Mouse (Mus musculus): ENCODE results near the gene Acly. TPM values are rescaled to one million over a fixed set of nuclear protein-coding genes. Genes with fewer than 3 reads are reported as not detected.

Gene Acly
- polyA plus RNA-seq, 1 experiment from 2014 or later, result 366 TPM

- peaks cover 33% of the 10 kb centered on the region for H3K36me3 ChIP-seq
- H3K9me3 ChIP-seq, result no peaks in the 10 kb centered on the region
- no peak for ATAC-seq (ENCODE audit: low FRiP score, low read depth)
- H3K4me2 ChIP-seq (replicated peaks), result no peak overlapping the region
- no peak overlapping the region for H3K27ac ChIP-seq (replicated peaks)
- H3K4me3 ChIP-seq, result no peak overlapping the region
- H3K4me1 ChIP-seq, result peaks cover 5% of the 10 kb centered on the region; the same call in 1 of the 2 replicates
- 86% methylated on average over 9 of the region's 9 CpGs for WGBS
- H3K27me3 ChIP-seq, result no peaks in the 10 kb centered on the region
- H3K9ac ChIP-seq (replicated peaks), result no peak overlapping the region
Measured at GRCm38 (mm10) chr11:100428612-100429199, 99.1 kb downstream of the Acly start.

- Histone ChIP-seq H3K9ac (replicated peaks) (no peak overlapping the region), H3K27ac (replicated peaks) (no peak overlapping the region), H3K27me3 (no peaks in the 10 kb centered on the region), H3K4me1 (peaks cover 5% of the 10 kb centered on the region; the same call in 1 of the 2 replicates), H3K4me3 (no peak overlapping the region), H3K36me3 (peaks cover 21% of the 10 kb centered on the region), H3K9me3 (no peaks in the 10 kb centered on the region), H3K4me2 (replicated peaks) (no peak overlapping the region)
- no peak for ATAC-seq (ENCODE audit: low FRiP score, low read depth)
- 95% methylated on average over 3 of the region's 3 CpGs for WGBS
Measured at GRCm38 (mm10) chr11:100426820-100427219, 101.0 kb downstream of the Acly start.

Small RNA genes within 50 kb of the gene (microRNA-seq; reads per million reads assigned to microRNA genes)
- not detected for gene Gm27374
- 0.70 reads per million for gene Mir7116

Other genes with a start within 250 kb of the Acly start
- gene Eif1, start 208.1 kb downstream of the Acly start, polyA plus RNA-seq (2016; fragmentation: Nextera tagmentation; extraction: Ambion mirVana), result 1,467 and 1,563 TPM in 2 replicates
- gene Gast, start 193.6 kb downstream of the Acly start, polyA plus RNA-seq (2016; fragmentation: Nextera tagmentation; extraction: Ambion mirVana), result 0.97 and 1.2 TPM in 2 replicates
- 72.8 and 86.6 TPM in 2 replicates for gene Hap1, start 171.9 kb downstream of the Acly start, polyA plus RNA-seq (2016; fragmentation: Nextera tagmentation; extraction: Ambion mirVana)
- 46.4 and 53.8 TPM in 2 replicates for gene Jup, start 130.2 kb downstream of the Acly start, polyA plus RNA-seq (2016; fragmentation: Nextera tagmentation; extraction: Ambion mirVana)
- 19.7 and 25.4 TPM in 2 replicates for gene P3h4, start 113.2 kb downstream of the Acly start, polyA plus RNA-seq (2016; fragmentation: Nextera tagmentation; extraction: Ambion mirVana)
- gene Fkbp10, start 112.3 kb downstream of the Acly start, polyA plus RNA-seq (2016; fragmentation: Nextera tagmentation; extraction: Ambion mirVana), result 44.5 and 48.0 TPM in 2 replicates
- 93.9 and 100.0 TPM in 2 replicates for gene Nt5c3b, start 86.2 kb downstream of the Acly start, polyA plus RNA-seq (2016; fragmentation: Nextera tagmentation; extraction: Ambion mirVana)
- 0.75 and 0.89 TPM in 2 replicates for gene Klhl10, start 86.1 kb downstream of the Acly start, polyA plus RNA-seq (2016; fragmentation: Nextera tagmentation; extraction: Ambion mirVana)
- gene Klhl11, start 55.3 kb downstream of the Acly start, polyA plus RNA-seq (2016; fragmentation: Nextera tagmentation; extraction: Ambion mirVana), result 13.7 and 15.3 TPM in 2 replicates
- gene Ttc25, start 17.6 kb upstream of the Acly start, polyA plus RNA-seq (2016; fragmentation: Nextera tagmentation; extraction: Ambion mirVana), result 2.4 and 2.6 TPM in 2 replicates
- gene Cnp, start 46.9 kb upstream of the Acly start, polyA plus RNA-seq (2016; fragmentation: Nextera tagmentation; extraction: Ambion mirVana), result 19.7 and 20.4 TPM in 2 replicates
- 101 and 103 TPM in 2 replicates for gene Nkiras2, start 91.2 kb upstream of the Acly start, polyA plus RNA-seq (2016; fragmentation: Nextera tagmentation; extraction: Ambion mirVana)
- gene Dnajc7, start 92.2 kb upstream of the Acly start, polyA plus RNA-seq (2016; fragmentation: Nextera tagmentation; extraction: Ambion mirVana), result 310 and 329 TPM in 2 replicates
- 0.34 and 0.97 TPM in 2 replicates for gene Zfp385c, start 164.5 kb upstream of the Acly start, polyA plus RNA-seq (2016; fragmentation: Nextera tagmentation; extraction: Ambion mirVana)
- gene Dhx58, start 176.3 kb upstream of the Acly start, polyA plus RNA-seq (2016; fragmentation: Nextera tagmentation; extraction: Ambion mirVana), result 1.9 and 2.3 TPM in 2 replicates
- gene Kat2a, start 184.5 kb upstream of the Acly start, polyA plus RNA-seq (2016; fragmentation: Nextera tagmentation; extraction: Ambion mirVana), result 59.8 and 65.7 TPM in 2 replicates
- gene Hspb9, start 185.8 kb upstream of the Acly start, polyA plus RNA-seq (2016; fragmentation: Nextera tagmentation; extraction: Ambion mirVana), result 0.26 TPM in 1 of 2 replicates, not detected in the other
- 17.1 and 23.4 TPM in 2 replicates for gene Rab5c, start 210.2 kb upstream of the Acly start, polyA plus RNA-seq (2016; fragmentation: Nextera tagmentation; extraction: Ambion mirVana)
- 6.1 and 6.9 TPM in 2 replicates for gene Kcnh4, start 231.9 kb upstream of the Acly start, polyA plus RNA-seq (2016; fragmentation: Nextera tagmentation; extraction: Ambion mirVana)
- not detected in 2 replicates for gene Hcrt, start 234.9 kb upstream of the Acly start, polyA plus RNA-seq (2016; fragmentation: Nextera tagmentation; extraction: Ambion mirVana)
- gene Ghdc, start 243.0 kb upstream of the Acly start, polyA plus RNA-seq (2016; fragmentation: Nextera tagmentation; extraction: Ambion mirVana), result 3.7 and 5.1 TPM in 2 replicates